Mouse (Mus musculus) midbrain, embryonic 11.5 days (tissue): ENCODE results near the gene Oxld1. TPM values are rescaled to one million over a fixed set of nuclear protein-coding genes. Genes with fewer than 3 reads are reported as not detected.

Experiments used
- ATAC-seq: fragments of 200-750 bp; cut with Nextera tagmentation; 2 replicates; pipeline ENCODE4 v1.8.0; 2017; ENCODE audit warnings: moderate TSS enrichment, moderate library complexity; ENCODE audit not compliant: low FRiP score
- DNase-seq: peaks from one replicate; pipeline ENCODE4 v3.0.0; 2015; ENCODE audit warnings: low spot score; ENCODE audit errors: missing footprints
- H3K27ac ChIP-seq: fragments of 300-500 bp; sonication (generic); 2 replicates; pipeline ENCODE4 v1.5.1; 2014; ENCODE audit warnings: low read depth, low read length
- H3K27me3 ChIP-seq: fragments of 300-500 bp; sonication (generic); 2 replicates; pipeline ENCODE4 v1.6.1; 2014; ENCODE audit warnings: mild to moderate bottlenecking, low read length, moderate library complexity, mixed read lengths; ENCODE audit not compliant: control insufficient read depth, insufficient read depth
- H3K36me3 ChIP-seq: fragments of 300-500 bp; sonication (generic); 2 replicates; pipeline ENCODE4 v1.6.1; 2014; ENCODE audit warnings: mild to moderate bottlenecking, low read length, moderate library complexity, mixed read lengths; ENCODE audit not compliant: control insufficient read depth, insufficient read depth
- H3K4me1 ChIP-seq: fragments of 300-500 bp; sonication (generic); 2 replicates; pipeline ENCODE4 v1.6.1; 2014; ENCODE audit warnings: low read length; ENCODE audit not compliant: control insufficient read depth, insufficient read depth
- H3K4me2 ChIP-seq: fragments of 300-500 bp; sonication (generic); 2 replicates; pipeline ENCODE4 v1.6.1; 2014; ENCODE audit warnings: mild to moderate bottlenecking, moderate library complexity
- H3K4me3 ChIP-seq: fragments of 300-500 bp; sonication (generic); 2 replicates; pipeline ENCODE4 v1.5.1; 2014; ENCODE audit warnings: low read depth, low read length
- H3K9ac ChIP-seq: fragments of 300-500 bp; sonication (generic); 2 replicates; pipeline ENCODE4 v1.6.1; 2014; ENCODE audit warnings: low read length
- H3K9me3 ChIP-seq: fragments of 300-500 bp; sonication (generic); 2 replicates; pipeline ENCODE4 v1.6.1; 2016; ENCODE audit warnings: low read length; ENCODE audit not compliant: control insufficient read depth
- WGBS: fragments of 180-500 bp; shearing (Covaris S2); extraction: QIAGEN DNeasy Blood & Tissue Kit; methylation state at CpG from one replicate; pipeline ENCODE4 v1.1.7; 2014; 5-methylcytosine and 5-hydroxymethylcytosine counted together
- polyA plus RNA-seq: library from polyadenylated mRNA; unstranded; fragments of >200 nt; fragmentation: Nextera tagmentation; extraction: Ambion mirVana; gene quantifications from 2 replicates; pipeline ENCODE4 v1.2.1, GENCODE M21; 2014

The Oxld1 gene
- polyA plus RNA-seq, 1 experiment from 2014 or later, result 10.4 TPM

DNA sequence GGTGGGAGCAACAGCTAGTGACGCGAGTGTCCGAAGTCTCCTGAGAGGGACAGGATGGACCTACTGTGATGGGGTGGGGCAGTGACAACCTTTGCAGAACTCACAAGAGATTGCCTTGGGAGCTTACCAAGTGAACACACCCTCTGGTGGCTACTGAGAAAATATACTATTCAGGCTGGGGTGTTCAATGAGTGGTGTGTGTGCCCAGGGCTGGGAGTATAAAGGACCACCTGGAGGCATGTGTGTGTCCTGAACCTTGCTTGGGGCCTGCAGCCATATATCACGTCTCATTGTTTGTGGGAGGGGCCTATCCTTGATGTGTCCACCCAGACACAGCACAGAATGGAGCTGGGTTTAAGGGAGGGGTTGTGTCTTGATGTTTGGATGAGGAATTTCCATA is 30.6 kb upstream of the Oxld1 start:
- Histone ChIP-seq H3K4me1 (peaks cover 35% of the 10 kb centered on the region), H3K4me3 (no peak overlapping the region), H3K27me3 (no peaks in the 10 kb centered on the region), H3K4me2 (no peak overlapping the region), H3K9me3 (no peaks in the 10 kb centered on the region), H3K9ac (no peak overlapping the region), H3K27ac (no peak overlapping the region), H3K36me3 (peaks cover 22% of the 10 kb centered on the region)
- DNase-seq (peak; percentile 78), ATAC-seq (no peak)
- 81% methylated on average over 4 of the region's 4 CpGs for WGBS

DNA sequence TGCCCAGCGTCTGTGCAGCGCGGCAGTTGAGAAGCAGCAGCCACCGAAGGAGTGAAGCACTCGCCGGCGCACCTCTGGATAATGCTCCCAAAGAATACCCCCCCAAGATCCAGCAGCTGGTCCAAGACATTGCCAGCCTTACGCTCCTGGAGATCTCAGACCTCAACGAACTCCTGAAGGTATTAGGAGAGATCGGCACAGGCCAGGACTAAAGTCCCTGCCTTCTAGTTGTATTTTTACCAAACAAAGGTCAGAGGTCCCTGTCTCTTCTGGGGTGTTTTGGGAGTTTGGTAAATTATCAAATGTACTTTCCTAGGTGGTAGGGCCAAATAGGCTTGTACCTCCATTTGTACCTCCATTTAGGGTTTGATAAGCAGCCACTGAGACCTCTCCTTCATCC is 27.4 kb upstream of the Oxld1 start:
- Histone ChIP-seq H3K4me1 (peaks cover 16% of the 10 kb centered on the region), H3K27ac (no peak overlapping the region; the same call in 1 of the 2 replicates), H3K4me2 (peak overlapping the region; percentile 89), H3K4me3 (peak overlapping the region; percentile 98), H3K36me3 (peaks cover 30% of the 10 kb centered on the region), H3K9ac (peak overlapping the region; percentile 94), H3K9me3 (no peaks in the 10 kb centered on the region), H3K27me3 (no peaks in the 10 kb centered on the region)
- WGBS, result 12% methylated on average over 10 of the region's 10 CpGs
- no peak for DNase-seq
- ATAC-seq, result no peak

DNA sequence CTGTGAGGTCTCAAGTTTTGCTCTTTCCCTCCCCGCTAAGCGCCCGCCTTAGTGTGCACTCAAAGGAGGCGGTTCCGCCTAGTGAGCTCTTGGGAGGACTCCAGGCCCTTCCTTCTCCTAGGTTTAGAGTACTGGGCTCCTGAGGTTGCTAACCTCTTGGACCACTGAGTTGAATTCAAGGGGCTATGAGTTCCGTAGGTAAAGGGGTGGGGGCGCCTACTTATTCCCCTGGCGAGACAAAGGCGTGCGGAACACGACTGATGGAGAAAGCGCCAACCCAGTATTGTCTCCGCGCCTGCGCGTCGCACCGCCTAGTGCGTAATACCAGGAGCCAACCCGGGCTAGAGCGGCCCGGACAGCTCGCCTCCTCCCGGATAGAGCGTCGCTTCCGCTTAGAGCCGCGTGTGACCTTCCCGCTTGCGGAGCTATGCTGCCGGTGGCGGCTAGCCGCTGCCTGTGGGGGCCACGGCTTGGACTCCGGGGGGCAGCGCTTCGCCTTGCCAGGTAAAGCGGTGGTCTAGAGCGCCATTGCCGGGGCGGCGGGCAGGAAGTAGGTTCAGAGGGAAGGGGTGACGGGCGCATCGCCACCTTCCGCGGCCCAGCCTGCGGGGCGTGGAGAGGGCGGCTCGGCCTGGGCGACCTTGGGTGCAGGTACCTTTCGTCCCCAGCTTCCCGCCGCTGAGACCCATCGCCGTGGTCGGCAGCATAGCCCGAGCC is 26.6 kb upstream of the Oxld1 start, which contains the start of gene Mrpl12:
Mrpl12 (plus strand) TSS at position 349 of the 717 bp plus-strand sequence.
- ATAC-seq (peak; percentile 96), DNase-seq (peak; percentile 98)
- Histone ChIP-seq H3K27me3 (no peaks in the 10 kb centered on the region), H3K4me3 (peak within 1 kb of the TSS; percentile 98), H3K27ac (peak within 1 kb of the TSS; percentile 57), H3K9me3 (no peaks in the 10 kb centered on the region), H3K36me3 (peaks cover 37% of the 10 kb centered on the region), H3K4me1 (peaks cover 16% of the 10 kb centered on the region), H3K9ac (peak within 1 kb of the TSS; percentile 94), H3K4me2 (peak within 1 kb of the TSS; percentile 89)
- under 1% methylated on average over 60 of the region's 60 CpGs for WGBS

DNA sequence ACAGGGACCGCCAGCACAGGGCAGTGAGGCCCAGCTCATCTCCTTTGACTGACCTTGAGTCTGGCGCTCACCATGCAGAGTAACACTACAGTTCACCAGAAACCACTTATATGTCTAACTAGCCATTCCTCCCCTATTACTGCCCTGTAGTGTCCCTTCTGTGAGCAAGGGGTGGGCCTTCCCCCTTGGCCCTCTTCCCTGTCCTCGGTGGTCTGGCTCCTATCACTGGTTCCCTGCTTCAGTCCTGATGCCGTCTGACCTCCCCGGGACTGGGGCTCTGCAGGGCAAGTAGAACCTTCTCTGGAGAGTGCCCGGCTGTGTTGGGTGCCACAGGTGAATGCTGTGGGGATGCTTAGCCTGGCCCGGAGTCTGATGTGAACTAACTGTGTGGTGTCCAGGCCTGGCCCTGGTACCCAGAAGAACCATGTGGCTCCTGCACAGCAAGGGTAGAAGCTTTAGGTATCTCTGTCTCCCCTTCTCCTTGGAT is 25.6 kb upstream of the Oxld1 start:
- H3K4me3 ChIP-seq, result peak overlapping the region; percentile 98
- WGBS, result 89% methylated on average over 7 of the region's 7 CpGs
- peak overlapping the region; percentile 94 for H3K9ac ChIP-seq
- H3K4me2 ChIP-seq, result peak overlapping the region; percentile 89
- H3K27ac ChIP-seq, result no peak overlapping the region; the same call in 1 of the 2 replicates
- no peaks in the 10 kb centered on the region for H3K27me3 ChIP-seq
- no peaks in the 10 kb centered on the region for H3K9me3 ChIP-seq
- H3K36me3 ChIP-seq, result peaks cover 40% of the 10 kb centered on the region
- H3K4me1 ChIP-seq, result peaks cover 16% of the 10 kb centered on the region
- no peak for ATAC-seq
- no peak for DNase-seq

DNA sequence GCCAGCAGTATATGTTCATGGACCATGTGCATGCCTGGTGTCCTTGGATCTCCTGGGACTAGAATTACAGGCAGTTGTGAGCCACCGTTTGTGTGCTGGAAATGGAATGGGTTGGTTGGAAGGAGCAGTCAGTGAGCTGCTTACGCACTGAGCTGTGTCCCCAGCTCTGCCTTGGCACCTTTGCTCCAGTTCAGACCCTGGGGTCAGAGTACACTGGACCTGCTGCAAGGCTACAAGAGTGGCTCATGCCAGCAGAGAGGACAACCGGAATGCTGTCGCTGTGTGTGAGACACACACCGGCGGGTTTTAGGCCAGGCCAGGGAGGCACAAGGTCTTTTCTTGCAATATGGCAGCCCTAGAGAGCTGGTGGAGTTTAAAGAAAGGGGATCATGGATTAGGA is 14.2 kb upstream of the Oxld1 start:
- 96% methylated on average over 6 of the region's 6 CpGs for WGBS
- no peak overlapping the region for H3K4me2 ChIP-seq
- H3K36me3 ChIP-seq, result peaks cover 27% of the 10 kb centered on the region
- no peak overlapping the region for H3K27ac ChIP-seq
- H3K27me3 ChIP-seq, result no peaks in the 10 kb centered on the region
- no peak for ATAC-seq
- H3K4me3 ChIP-seq, result no peak overlapping the region
- H3K9ac ChIP-seq, result no peak overlapping the region
- no peaks in the 10 kb centered on the region for H3K9me3 ChIP-seq
- no peak for DNase-seq
- peaks cover 7% of the 10 kb centered on the region for H3K4me1 ChIP-seq

DNA sequence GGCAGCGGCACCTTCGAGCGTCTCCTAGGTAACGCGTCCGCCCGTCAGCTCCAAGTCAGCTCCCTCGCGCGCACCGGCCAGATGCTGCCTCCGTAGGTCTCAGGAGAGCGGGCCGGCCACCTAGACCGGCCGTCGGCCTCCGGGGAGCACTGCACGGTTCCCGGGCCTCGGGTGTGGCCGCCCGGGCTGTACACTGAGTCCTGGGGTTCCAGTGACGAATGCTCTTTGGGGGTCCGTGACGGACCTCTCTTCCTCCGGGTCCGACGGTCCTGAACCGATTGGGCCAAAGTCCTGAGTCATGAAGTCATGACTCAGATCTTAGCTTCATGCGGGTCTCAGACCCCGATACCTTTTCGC is 9.8 kb upstream of the Oxld1 start:
- H3K4me1 ChIP-seq, result peaks cover 15% of the 10 kb centered on the region
- WGBS, result 2% methylated on average over 33 of the region's 33 CpGs
- ATAC-seq, result no peak

DNA sequence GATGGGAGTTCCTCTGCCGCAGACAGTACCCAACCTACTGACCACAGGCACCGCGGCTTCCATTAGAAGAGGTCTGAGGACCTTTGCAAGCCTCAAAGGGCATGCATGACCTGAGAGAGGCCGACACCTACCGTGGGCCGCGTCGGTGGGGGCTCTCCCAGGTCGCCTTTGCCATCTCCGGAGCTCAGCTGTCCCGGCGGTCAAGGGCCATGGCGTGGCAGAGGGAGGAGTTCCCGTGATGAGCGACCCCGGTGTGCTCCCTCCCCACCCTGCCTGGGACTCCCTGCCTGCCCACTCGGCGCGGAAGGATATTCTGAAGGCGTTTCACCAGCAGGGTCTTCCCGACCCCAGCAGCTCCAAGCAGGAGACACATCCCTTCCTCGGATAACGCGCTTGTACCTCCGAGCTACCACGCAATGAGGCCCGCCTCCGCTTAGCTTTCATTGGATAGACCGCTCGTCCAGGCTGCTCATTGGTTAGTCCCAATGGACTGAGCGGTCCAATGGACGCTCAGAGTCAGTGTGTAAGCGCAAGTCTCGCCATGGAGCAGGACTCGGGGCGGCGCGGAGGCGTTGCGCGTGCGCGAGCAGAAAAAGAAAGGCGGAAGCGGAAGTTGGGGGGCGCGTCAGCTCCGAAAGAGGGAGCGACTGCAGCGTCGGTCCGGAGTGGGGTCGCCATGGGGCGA is 9.3 kb upstream of the Oxld1 start, which contains the start of gene Arl16:
Arl16 (minus strand) TSS at position 557 of the 685 bp plus-strand sequence.
- H3K27me3 ChIP-seq, result no peaks in the 10 kb centered on the region
- peak within 1 kb of the TSS; percentile 69 for H3K27ac ChIP-seq
- H3K9ac ChIP-seq, result peak within 1 kb of the TSS; percentile 88
- peak within 1 kb of the TSS; percentile 92 for H3K4me3 ChIP-seq
- peaks cover 14% of the 10 kb centered on the region for H3K36me3 ChIP-seq
- WGBS, result under 1% methylated on average over 54 of the region's 54 CpGs
- no peaks in the 10 kb centered on the region for H3K9me3 ChIP-seq
- peaks cover 15% of the 10 kb centered on the region for H3K4me1 ChIP-seq
- ATAC-seq (peak; percentile 100), DNase-seq (peak; percentile 99)
- H3K4me2 ChIP-seq, result peak within 1 kb of the TSS; percentile 96

More for the DNA sequence above, 9.8 kb upstream of the Oxld1 start:
- peak overlapping the region; percentile 92 for H3K4me3 ChIP-seq
- no peaks in the 10 kb centered on the region for H3K27me3 ChIP-seq
- peak overlapping the region; percentile 84 for H3K9ac ChIP-seq
- H3K4me2 ChIP-seq, result peak overlapping the region; percentile 90
- H3K36me3 ChIP-seq, result peaks cover 15% of the 10 kb centered on the region
- no peaks in the 10 kb centered on the region for H3K9me3 ChIP-seq
- no peak for DNase-seq
- peak overlapping the region; percentile 30 for H3K27ac ChIP-seq

DNA sequence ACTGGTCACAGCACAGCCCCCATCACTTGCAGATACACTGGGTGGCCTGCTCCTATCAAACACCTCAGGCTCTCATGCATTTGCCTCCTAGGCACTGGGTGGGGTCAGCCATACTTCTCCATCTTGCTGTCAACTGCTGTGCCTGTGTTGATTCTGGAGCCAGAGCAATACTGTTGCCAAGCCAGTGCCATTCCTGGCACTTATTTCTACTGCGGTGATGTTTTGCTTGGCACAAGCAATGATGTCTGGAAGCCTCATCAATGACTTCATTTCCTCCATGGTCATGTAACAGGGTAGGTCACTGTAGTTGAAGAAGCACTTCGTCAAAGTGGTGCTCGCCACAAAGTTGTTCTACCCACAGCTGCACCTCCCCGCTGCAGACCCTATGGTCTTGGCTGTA is 7.7 kb upstream of the Oxld1 start:
- ATAC-seq, result no peak
- Histone ChIP-seq H3K36me3 (peaks cover 9% of the 10 kb centered on the region), H3K9me3 (no peaks in the 10 kb centered on the region), H3K9ac (no peak overlapping the region), H3K4me3 (no peak overlapping the region), H3K27ac (no peak overlapping the region), H3K4me1 (peaks cover 15% of the 10 kb centered on the region), H3K27me3 (no peaks in the 10 kb centered on the region), H3K4me2 (no peak overlapping the region)
- no peak for DNase-seq
- whole genome bisulfite sequencing, result 99% methylated on average over 4 of the region's 4 CpGs

DNA sequence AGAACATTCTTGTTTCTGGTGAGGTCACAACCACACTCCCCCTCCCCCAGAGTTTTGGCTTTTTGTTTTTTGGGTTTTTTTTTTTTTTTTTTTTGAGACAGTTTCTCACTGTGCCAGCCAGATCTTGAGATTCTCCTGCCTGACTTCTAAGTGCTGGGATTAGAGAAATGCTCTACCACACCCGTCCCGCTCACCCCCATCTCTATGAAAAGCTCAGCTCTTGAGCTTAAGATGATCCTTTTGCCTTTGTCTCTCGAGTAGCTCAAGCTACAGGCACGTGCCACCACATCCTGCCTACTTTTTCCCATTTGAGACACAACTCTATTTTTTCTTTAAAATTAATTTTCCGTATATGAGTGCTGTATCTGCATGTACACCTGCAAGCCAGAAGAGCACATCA is 6.5 kb upstream of the Oxld1 start:
- no peak for ATAC-seq
- no peak overlapping the region for H3K9ac ChIP-seq
- no peak overlapping the region for H3K4me3 ChIP-seq
- no peak overlapping the region for H3K4me2 ChIP-seq
- 90% methylated on average over 5 of the region's 5 CpGs for WGBS
- peaks cover 12% of the 10 kb centered on the region for H3K36me3 ChIP-seq
- H3K27me3 ChIP-seq, result no peaks in the 10 kb centered on the region
- H3K4me1 ChIP-seq, result peaks cover 15% of the 10 kb centered on the region
- DNase-seq, result no peak
- H3K27ac ChIP-seq, result no peak overlapping the region
- H3K9me3 ChIP-seq, result no peaks in the 10 kb centered on the region
